In the genomic region with DNA sequence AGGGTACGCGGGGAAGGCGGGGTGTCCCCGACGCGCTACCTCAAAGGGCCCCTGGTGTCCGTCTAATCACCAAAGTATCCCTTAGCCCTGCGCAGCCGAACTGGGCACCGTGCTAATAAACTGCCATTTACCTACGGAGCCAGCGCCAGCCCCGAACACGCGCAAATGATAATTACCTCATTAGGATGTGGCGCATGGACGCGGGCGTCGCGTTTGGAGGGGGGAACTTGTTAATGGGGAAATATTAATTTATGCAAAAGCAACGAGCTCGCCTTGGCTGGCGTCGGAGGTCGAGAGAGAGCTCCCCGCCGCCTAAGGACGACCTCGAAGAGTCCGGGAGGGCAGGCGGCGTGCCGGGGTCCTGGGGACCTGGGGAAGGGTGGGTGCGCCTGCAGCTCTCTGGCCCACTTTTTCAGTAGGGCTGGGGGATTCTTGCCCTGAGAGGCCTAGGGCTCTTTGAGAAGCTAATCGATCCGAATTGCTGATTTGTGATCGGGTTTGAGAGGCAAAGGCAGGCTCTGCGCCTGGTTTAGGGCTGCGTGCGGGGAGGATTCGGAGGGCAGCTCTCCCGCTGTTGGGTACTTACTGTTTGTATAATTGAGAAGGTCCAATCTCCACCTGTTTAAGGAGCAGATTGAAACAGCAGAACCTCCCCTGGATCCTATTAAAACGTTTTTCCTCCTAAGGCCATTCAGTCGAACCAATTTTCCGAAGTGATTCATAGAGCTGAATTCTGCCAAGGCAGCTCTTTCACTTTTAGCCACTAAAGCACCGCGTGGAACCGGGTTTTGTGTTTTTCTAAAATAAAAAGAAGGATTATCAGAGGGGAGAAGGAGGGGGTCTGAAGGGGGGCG, we compare ENCODE assay signal across 11 mouse cellular contexts. TPM values are rescaled to one million over a fixed set of nuclear protein-coding genes. Genes with fewer than 3 reads are reported as not detected.
A peak's percentile ranks its signal among the peaks of the same experiment; 100 is the strongest.
DNase-seq lines count a peak whose midpoint lies in the region; ATAC-seq and TF ChIP-seq lines count a peak whose summit lies in the region.
"Had no signal": no experiment of that assay in that cellular context is flagged by ENCODE, and none has a peak within 500 bp of the region (broad histone marks: within the 10 kb centered on the region; RNA-seq: fewer than 3 reads in every experiment).

No protein-coding gene starts in this region.

- peak overlapping the region; percentile 56 for H3K4me3 ChIP-seq in gastrocnemius, adult 2 months
- H3K4me3 ChIP-seq in limb, embryonic 12.5 days (replicated peaks): peak overlapping the region; percentile 26

- no peaks in the 10 kb centered on the region for H3K9me3 ChIP-seq in limb, embryonic 12.5 days

- no peak for TF ChIP-seq CTCF in gastrocnemius, adult 2 months (IDR thresholded peaks at IDR 0.05)

- peaks cover 29% of the 10 kb centered on the region for H3K4me1 ChIP-seq in limb, embryonic 12.5 days (replicated peaks)

- no peaks in the 10 kb centered on the region for H3K36me3 ChIP-seq in limb, embryonic 12.5 days

- no peak for DNase-seq in gastrocnemius, adult 2 months
- DNase-seq in gastrocnemius, postnatal 10 days: no peak
- DNase-seq in retina, postnatal 1 day: peak; percentile 89
- DNase-seq in retina, embryonic 14.5 days (ENCODE audit: low spot score): no peak
- no peak for DNase-seq in right cerebral cortex, adult 18-20 months
- no peak for DNase-seq in gastrocnemius, postnatal 4 days (ENCODE audit: low spot score in 2 of 2)
- no peak for DNase-seq in cerebellum, adult 18-20 months
- DNase-seq: cerebellum, adult 11-12 months had no signal

- ATAC-seq in limb, embryonic 12.5 days (ENCODE audit: insufficient number of reproducible peaks, insufficient read depth, low FRiP score, low TSS enrichment, low read depth): no peak

- no peak overlapping the region for H3K27ac ChIP-seq in gastrocnemius, adult 2 months
- H3K27ac ChIP-seq in limb, embryonic 12.5 days: no peak overlapping the region

- H3K27me3 ChIP-seq in limb, embryonic 12.5 days: peaks cover 100% of the 10 kb centered on the region

- intact Hi-C loops in gastrocnemius, adult 2 months (cut with DNase I): no loop called here

- peak overlapping the region; percentile 48 for H3K4me2 ChIP-seq in limb, embryonic 12.5 days

- no peak overlapping the region for H3K9ac ChIP-seq in limb, embryonic 12.5 days (replicated peaks)

- WGBS in limb, embryonic 12.5 days: under 1% methylated on average over 50 of the region's 50 CpGs

RNA-seq across cellular contexts. Expression of gene Fezf2, which starts 1.8 kb away (rescaled TPM):
- not detected for total RNA-seq in gastrocnemius, adult 2 months (2021)
- total RNA-seq in gastrocnemius, postnatal 10 days (2021): not detected
- polyA plus RNA-seq in limb, embryonic 12.5 days (2016; fragmentation: Nextera tagmentation; extraction: Ambion mirVana): 0.33 and 0.45 TPM in 2 replicates
- total RNA-seq in gastrocnemius, postnatal 4 days (2021): not detected
- polyA plus RNA-seq: C2C12; spleen, adult 2 months had no signal
